Mouse (Mus musculus) embryonic facial prominence, embryonic 14.5 days (tissue): ENCODE data around the gene Enthd1. TPM values are rescaled to one million over a fixed set of nuclear protein-coding genes. Genes with fewer than 3 reads are reported as not detected.
"Not testable (repeated sequence)": the region's sequence is repeated elsewhere in the genome, so short reads cannot be mapped to it uniquely, and the experiment has no call there.

Experiments
- ATAC-seq: fragments of 200-750 bp; cut with Nextera tagmentation; 2 replicates; pipeline ENCODE4 v1.8.0; 2017; ENCODE audit warnings: low read depth, moderate number of reproducible peaks, moderate TSS enrichment
- DNase-seq: peaks from one replicate; pipeline ENCODE4 v3.0.0-alpha.2; 2015; ENCODE audit warnings: low spot score
- H3K27ac ChIP-seq: fragments of 300-500 bp; sonication (generic); replicated peaks from 2 replicates; pipeline ENCODE4 v1.5.1; 2014; ENCODE audit warnings: low read depth, mild to moderate bottlenecking, low read length, moderate library complexity
- H3K27me3 ChIP-seq: fragments of 300-500 bp; sonication (generic); replicated peaks from 2 replicates; pipeline ENCODE4 v1.6.1; 2014; ENCODE audit warnings: low read length; ENCODE audit not compliant: control insufficient read depth, insufficient read depth
- H3K36me3 ChIP-seq: fragments of 300-500 bp; sonication (generic); 2 replicates; pipeline ENCODE4 v1.6.1; 2014; ENCODE audit warnings: low read length, mixed read lengths; ENCODE audit not compliant: control insufficient read depth, insufficient read depth
- H3K4me1 ChIP-seq: fragments of 300-500 bp; sonication (generic); 2 replicates; pipeline ENCODE4 v1.6.1; 2014; ENCODE audit warnings: antibody characterized with exemption, low read length; ENCODE audit not compliant: control insufficient read depth, insufficient read depth
- H3K4me2 ChIP-seq: fragments of 300-500 bp; sonication (generic); 2 replicates; pipeline ENCODE4 v1.6.1; 2014; ENCODE audit warnings: low read depth, mild to moderate bottlenecking, low read length, moderate library complexity, mixed read lengths
- H3K4me3 ChIP-seq: fragments of 300-500 bp; sonication (generic); 2 replicates; pipeline ENCODE4 v1.5.1; 2014; ENCODE audit warnings: low read depth, mild to moderate bottlenecking, low read length
- H3K9ac ChIP-seq: fragments of 300-500 bp; sonication (generic); 2 replicates; pipeline ENCODE4 v1.6.1; 2014; ENCODE audit warnings: low read depth, mild to moderate bottlenecking, low read length, moderate library complexity, mixed read lengths
- H3K9me3 ChIP-seq: fragments of 300-500 bp; sonication (generic); 2 replicates; pipeline ENCODE4 v1.6.1; 2016; ENCODE audit warnings: low read length; ENCODE audit not compliant: control insufficient read depth
- WGBS: fragments of 180-500 bp; shearing (Covaris S2); extraction: QIAGEN DNeasy Blood & Tissue Kit; methylation state at CpG from one replicate; pipeline ENCODE4 v1.1.7; 2014; 5-methylcytosine and 5-hydroxymethylcytosine counted together
- polyA plus RNA-seq: library from polyadenylated mRNA; unstranded; fragments of >200 nt; fragmentation: Nextera tagmentation; extraction: Ambion mirVana; gene quantifications from 2 replicates; pipeline ENCODE4 v1.2.1, GENCODE M21; 2014

The Enthd1 gene
- polyA plus RNA-seq, 1 experiment from 2014 or later = 0.10 TPM

GRCm38 (mm10) chr15:80519931-80520330 is 45.0 kb downstream of the Enthd1 start:
- Histone ChIP-seq H3K9ac (no peak overlapping the region), H3K27ac (no peak overlapping the region), H3K4me1 (peaks cover 7% of the 10 kb centered on the region), H3K4me2 (no peak overlapping the region), H3K4me3 (no peak overlapping the region), H3K27me3 (no peaks in the 10 kb centered on the region), H3K36me3 (no peaks in the 10 kb centered on the region), H3K9me3 (no peaks in the 10 kb centered on the region)
- DNase-seq = no peak
- no peak for ATAC-seq
- 92% methylated on average over 5 of the region's 5 CpGs for WGBS

GRCm38 (mm10) chr15:80518567-80519223 is 46.3 kb downstream of the Enthd1 start:
- Histone ChIP-seq H3K9ac (no peak overlapping the region; the same call in 1 of the 2 replicates), H3K4me1 (peaks cover 7% of the 10 kb centered on the region), H3K9me3 (no peaks in the 10 kb centered on the region), H3K36me3 (no peaks in the 10 kb centered on the region), H3K27ac (no peak overlapping the region), H3K27me3 (no peaks in the 10 kb centered on the region), H3K4me2 (no peak overlapping the region), H3K4me3 (no peak overlapping the region)
- DNase-seq (no peak), ATAC-seq (no peak)
- 79% methylated on average over 12 of the region's 12 CpGs for WGBS

GRCm38 (mm10) chr15:80517996-80518395 is 47.0 kb downstream of the Enthd1 start:
- no peak overlapping the region for H3K27ac ChIP-seq
- peaks cover 7% of the 10 kb centered on the region for H3K4me1 ChIP-seq
- H3K4me3 ChIP-seq = no peak overlapping the region
- DNase-seq = peak; percentile 73
- 0 out of 2 replicates have a peak overlapping the region, but pooled peaks have one; percentile 20 for H3K4me2 ChIP-seq
- H3K9me3 ChIP-seq = no peaks in the 10 kb centered on the region
- ATAC-seq = peak; percentile 63; the same call in 1 of the 2 replicates
- no peaks in the 10 kb centered on the region for H3K27me3 ChIP-seq
- 13% methylated on average over 9 of the region's 9 CpGs for WGBS
- no peak overlapping the region; the same call in 1 of the 2 replicates for H3K9ac ChIP-seq
- H3K36me3 ChIP-seq = no peaks in the 10 kb centered on the region

GRCm38 (mm10) chr15:80516525-80516924 is 48.4 kb downstream of the Enthd1 start:
- H3K4me1 ChIP-seq = peaks cover 7% of the 10 kb centered on the region
- DNase-seq = no peak
- no peak for ATAC-seq
- 46% methylated on average over 3 of the region's 3 CpGs for WGBS
- no peak overlapping the region for H3K4me2 ChIP-seq
- H3K36me3 ChIP-seq = no peaks in the 10 kb centered on the region
- H3K4me3 ChIP-seq = no peak overlapping the region
- no peak overlapping the region for H3K27ac ChIP-seq
- no peaks in the 10 kb centered on the region for H3K27me3 ChIP-seq
- no peak overlapping the region for H3K9ac ChIP-seq
- H3K9me3 ChIP-seq = no peaks in the 10 kb centered on the region

GRCm38 (mm10) chr15:80505086-80505485 is 59.9 kb downstream of the Enthd1 start:
- Histone ChIP-seq H3K9ac (no peak overlapping the region), H3K9me3 (no peaks in the 10 kb centered on the region), H3K4me3 (no peak overlapping the region), H3K27ac (no peak overlapping the region), H3K4me1 (0 out of 2 replicates have a peak, but pooled peaks cover 2% of the 10 kb centered on the region), H3K4me2 (no peak overlapping the region), H3K27me3 (no peaks in the 10 kb centered on the region), H3K36me3 (no peaks in the 10 kb centered on the region)
- ATAC-seq (no peak), DNase-seq (no peak)
- WGBS = 23% methylated on average over 4 of the region's 4 CpGs

GRCm38 (mm10) chr15:80503155-80503554 is 61.8 kb downstream of the Enthd1 start:
- H3K9me3 ChIP-seq, H3K4me3 ChIP-seq, H3K4me2 ChIP-seq, H3K4me1 ChIP-seq, H3K27me3 ChIP-seq, DNase-seq, H3K9ac ChIP-seq, H3K36me3 ChIP-seq, H3K27ac ChIP-seq, ATAC-seq: not testable (repeated sequence)
- 91% methylated on average over 4 of the region's 4 CpGs for WGBS

GRCm38 (mm10) chr15:80502741-80503140 is 62.2 kb downstream of the Enthd1 start:
- WGBS = 77% methylated on average over 2 of the region's 2 CpGs
- no peak overlapping the region for H3K4me2 ChIP-seq
- no peaks in the 10 kb centered on the region for H3K9me3 ChIP-seq
- no peak for ATAC-seq
- no peak for DNase-seq
- 0 out of 2 replicates have a peak, but pooled peaks cover 2% of the 10 kb centered on the region for H3K4me1 ChIP-seq
- no peak overlapping the region for H3K27ac ChIP-seq
- no peak overlapping the region for H3K9ac ChIP-seq
- H3K27me3 ChIP-seq = no peaks in the 10 kb centered on the region
- H3K4me3 ChIP-seq = no peak overlapping the region
- no peaks in the 10 kb centered on the region for H3K36me3 ChIP-seq

- DNase-seq = no peak
- Histone ChIP-seq H3K9me3 (no peaks in the 10 kb centered on the region), H3K4me3 (no peak overlapping the region), H3K9ac (no peak overlapping the region), H3K4me1 (0 out of 2 replicates have a peak, but pooled peaks cover 2% of the 10 kb centered on the region), H3K4me2 (no peak overlapping the region), H3K27me3 (no peaks in the 10 kb centered on the region), H3K36me3 (no peaks in the 10 kb centered on the region), H3K27ac (no peak overlapping the region)
- ATAC-seq = no peak
- 66% methylated on average over 21 of the region's 21 CpGs for WGBS
Observed at GRCm38 (mm10) chr15:80501106-80502096, 63.6 kb downstream of the Enthd1 start.
